Mouse (Mus musculus) forelimb bud, embryonic 11.5 days (tissue): Measurements from ENCODE around the gene Rapgef2.
A peak's percentile ranks its signal among the peaks of the same experiment; 100 is the strongest.

ENCODE experiments used
- DNase-seq: peaks from one replicate; pipeline ENCODE4 v3.0.0-alpha.2; 2012; ENCODE audit warnings: low read depth, low spot score

The Rapgef2 gene

GRCm38 (mm10) chr3:79283976-79284375, 2.3 kb downstream of the Rapgef2 start:
- DNase-seq = no peak

GRCm38 (mm10) chr3:79283031-79283430, 3.3 kb downstream of the Rapgef2 start:
- no peak for DNase-seq

- no peak for DNase-seq
Observed at GRCm38 (mm10) chr3:79275856-79276645, 10.3 kb downstream of the Rapgef2 start.

GRCm38 (mm10) chr3:79273350-79273749, 13.0 kb downstream of the Rapgef2 start:
- DNase-seq = peak; percentile 57

GRCm38 (mm10) chr3:79272939-79273338, 13.4 kb downstream of the Rapgef2 start:
- DNase-seq = no peak

GRCm38 (mm10) chr3:79270980-79271555, 15.2 kb downstream of the Rapgef2 start:
- DNase-seq = no peak

- no peak for DNase-seq
Observed at GRCm38 (mm10) chr3:79269872-79270271, 16.4 kb downstream of the Rapgef2 start.

GRCm38 (mm10) chr3:79266976-79267375, 19.3 kb downstream of the Rapgef2 start:
- DNase-seq = no peak

GRCm38 (mm10) chr3:79261816-79262316, 24.5 kb downstream of the Rapgef2 start:
- DNase-seq = no peak

- DNase-seq = no peak
Observed at GRCm38 (mm10) chr3:79254023-79254422, 32.3 kb downstream of the Rapgef2 start.

GRCm38 (mm10) chr3:79253416-79253815, 32.9 kb downstream of the Rapgef2 start:
- DNase-seq = no peak

- DNase-seq = no peak
Observed at GRCm38 (mm10) chr3:79252921-79253394, 33.4 kb downstream of the Rapgef2 start.

GRCm38 (mm10) chr3:79249955-79250354, 36.4 kb downstream of the Rapgef2 start:
- no peak for DNase-seq

- no peak for DNase-seq
Observed at GRCm38 (mm10) chr3:79248659-79249235, 37.6 kb downstream of the Rapgef2 start.

GRCm38 (mm10) chr3:79248208-79248607, 38.1 kb downstream of the Rapgef2 start:
- no peak for DNase-seq

- DNase-seq = no peak
Observed at GRCm38 (mm10) chr3:79244347-79244746, 42.0 kb downstream of the Rapgef2 start.

- no peak for DNase-seq
Observed at GRCm38 (mm10) chr3:79242922-79243705, 43.2 kb downstream of the Rapgef2 start.

GRCm38 (mm10) chr3:79242298-79242697, 44.0 kb downstream of the Rapgef2 start:
- no peak for DNase-seq

GRCm38 (mm10) chr3:79239066-79239462, 47.3 kb downstream of the Rapgef2 start:
- DNase-seq = no peak

- no peak for DNase-seq
Observed at GRCm38 (mm10) chr3:79238456-79239065, 47.8 kb downstream of the Rapgef2 start.

GRCm38 (mm10) chr3:79237619-79238342, 48.5 kb downstream of the Rapgef2 start:
- no peak for DNase-seq
